Mouse (Mus musculus): ENCODE data around the gene Tmprss7.

DNA sequence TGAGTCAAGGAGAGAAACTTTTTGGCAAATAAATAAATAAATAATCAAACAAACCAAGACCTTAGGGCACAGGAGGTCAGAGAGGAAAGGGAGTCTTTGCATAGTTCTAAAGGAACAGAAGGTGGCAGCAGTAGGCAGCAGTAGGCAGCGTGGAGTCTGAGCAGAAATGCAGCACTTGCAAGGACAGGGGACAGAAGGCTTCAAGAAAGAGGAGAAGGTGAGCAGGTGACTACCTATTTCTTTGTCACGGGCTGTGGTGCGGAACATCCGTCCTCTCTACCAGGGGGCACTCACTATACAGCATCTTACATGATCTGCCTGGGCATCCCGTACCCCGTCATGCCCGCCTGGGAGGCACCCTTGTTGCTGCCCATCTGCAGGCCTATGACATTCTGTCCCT, 17.8 kb upstream of the Tmprss7 start:
- TF ChIP-seq CTCF (IDR thresholded peaks at IDR 0.05; ENCODE audit: control insufficient read depth, insufficient read depth, low read length) (no peak), POLR2A (IDR thresholded peaks at IDR 0.05; ENCODE audit: borderline replicate concordance, control insufficient read depth, low read depth, low read length) (no peak)

Data from bone marrow, adult 2 months (tissue).